Mouse (Mus musculus) retina, adult 2 months (tissue): ENCODE measurements around the gene Rbm45.

Source experiments
- DNase-seq: peaks from one replicate; pipeline ENCODE4 v3.0.0-alpha.2; 2012; ENCODE audit warnings: low read depth, low spot score

The Rbm45 gene

GRCm38 (mm10) chr2:76378646-76379045 is 8.9 kb downstream of the Rbm45 start:
- no peak for DNase-seq

GRCm38 (mm10) chr2:76386531-76386930 is 16.7 kb downstream of the Rbm45 start:
- DNase-seq = no peak

- DNase-seq = no peak
Observed at GRCm38 (mm10) chr2:76400178-76400577, 30.4 kb downstream of the Rbm45 start.

GRCm38 (mm10) chr2:76405596-76406150 is 35.9 kb downstream of the Rbm45 start:
- DNase-seq = no peak

GRCm38 (mm10) chr2:76406151-76406936 is 36.6 kb downstream of the Rbm45 start, which contains the start of gene Osbpl6:
TSS of gene Osbpl6 (plus strand) at chr2:76406508.
- DNase-seq = no peak

DNA sequence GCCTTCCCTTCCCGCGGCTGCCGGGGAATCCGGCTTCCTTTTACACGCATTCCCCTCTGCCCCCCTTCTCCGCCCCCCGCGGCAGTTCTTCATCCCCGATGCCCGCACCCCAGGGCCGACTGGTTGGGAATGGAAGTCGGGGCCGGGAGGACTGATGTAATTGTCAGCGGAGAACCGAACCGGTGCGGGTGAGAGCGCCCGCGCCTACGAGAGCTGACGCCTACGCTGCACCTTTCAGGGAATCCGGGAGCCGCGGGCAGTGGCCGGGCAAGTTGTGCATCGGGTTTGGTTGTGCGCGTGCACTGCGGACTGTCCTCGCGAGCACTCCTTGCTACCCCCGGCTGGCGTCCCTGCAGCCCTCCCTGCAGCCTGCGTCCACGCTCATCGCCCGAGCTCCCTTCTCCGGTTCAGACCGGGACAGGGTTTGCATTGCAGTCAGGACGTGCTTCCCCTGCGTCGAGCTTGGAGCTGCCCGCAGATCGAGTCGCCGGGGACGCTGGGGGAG is 37.2 kb downstream of the Rbm45 start:
- DNase-seq = no peak

- DNase-seq = no peak
Observed at GRCm38 (mm10) chr2:76409526-76409925, 39.7 kb downstream of the Rbm45 start.

GRCm38 (mm10) chr2:76409986-76410385 is 40.2 kb downstream of the Rbm45 start:
- no peak for DNase-seq

DNA sequence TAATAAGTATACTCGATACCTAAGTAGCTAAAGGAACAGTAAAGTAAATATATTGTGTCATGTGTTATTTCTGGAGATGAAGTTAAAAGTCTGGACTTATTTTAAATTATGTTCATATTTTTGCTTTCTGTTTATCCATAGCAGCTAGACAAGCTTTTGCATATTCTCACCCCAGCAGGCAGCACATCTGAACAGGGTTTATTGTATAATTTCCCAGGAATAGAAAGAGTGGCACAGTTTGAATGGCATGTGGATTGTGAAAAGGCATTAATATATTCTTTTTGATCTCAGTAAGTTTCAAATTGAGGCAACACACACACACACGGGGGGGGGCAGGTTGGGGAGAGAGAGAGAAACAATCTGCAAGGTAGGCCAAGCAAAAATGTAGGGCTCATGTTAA is 43.1 kb downstream of the Rbm45 start:
- no peak for DNase-seq

GRCm38 (mm10) chr2:76417446-76418141 is 47.8 kb downstream of the Rbm45 start:
- DNase-seq = no peak

DNA sequence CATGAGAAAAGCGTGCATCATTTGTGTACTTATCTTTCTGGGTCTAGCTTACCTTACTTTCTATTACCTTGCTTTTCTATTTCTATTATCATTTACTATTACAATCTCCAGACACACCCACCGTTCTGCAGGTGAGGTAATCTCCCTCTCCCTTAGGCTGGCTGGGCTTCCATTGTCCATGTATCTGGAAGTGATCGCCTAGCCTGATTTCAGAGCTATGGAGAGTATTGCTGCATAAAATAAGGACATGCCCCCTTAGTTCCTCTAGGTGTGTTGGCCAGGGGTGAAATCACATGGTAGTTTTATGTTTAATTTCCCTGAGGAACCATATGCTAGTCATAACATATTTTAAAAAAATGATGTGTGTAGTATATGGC is 48.3 kb downstream of the Rbm45 start:
- DNase-seq = no peak

DNA sequence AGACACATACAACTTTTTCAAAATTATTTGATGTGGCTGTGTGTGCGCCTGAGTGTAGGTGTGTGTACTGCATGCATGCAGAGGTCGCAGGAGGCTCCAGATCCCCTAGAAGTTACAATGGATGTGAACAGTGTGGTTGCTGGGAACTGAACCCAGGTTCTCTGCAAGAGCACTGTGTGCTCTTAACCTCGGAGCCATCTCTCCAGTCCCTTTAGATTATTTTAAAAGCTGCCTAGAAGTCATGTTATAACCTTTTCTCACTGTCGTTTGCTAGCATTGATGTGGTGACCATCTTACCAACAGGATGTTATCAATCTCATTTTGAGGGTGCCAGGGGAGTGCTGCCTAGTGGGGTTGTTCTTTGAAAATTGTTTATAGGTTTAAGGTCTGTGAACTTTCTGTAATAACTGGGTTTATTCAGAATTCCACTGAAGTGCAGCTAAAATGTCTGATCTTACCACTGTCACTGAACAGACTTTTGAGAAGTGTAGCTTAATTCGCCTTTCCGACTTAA is 51.7 kb downstream of the Rbm45 start:
- no peak for DNase-seq

- no peak for DNase-seq
Observed at GRCm38 (mm10) chr2:76426816-76427215, 57.0 kb downstream of the Rbm45 start.

DNA sequence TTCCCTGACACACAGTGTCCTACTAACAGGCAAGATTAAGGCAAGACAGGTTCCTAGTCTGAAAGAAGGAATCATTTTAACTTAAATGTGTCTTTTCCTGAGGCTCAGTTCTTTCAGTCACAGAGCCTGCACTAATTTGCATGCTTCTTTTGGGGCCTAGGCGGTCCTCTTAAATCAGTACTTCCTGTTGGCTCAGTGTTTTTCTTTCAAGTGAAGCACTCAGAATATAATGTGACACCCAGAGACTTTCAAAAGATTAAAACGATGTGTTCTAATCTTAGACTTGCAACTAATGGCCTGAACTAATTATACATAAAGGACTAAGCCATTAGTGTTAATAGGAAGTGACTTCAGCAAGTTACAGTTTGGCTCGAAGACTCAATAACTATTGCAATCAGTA is 59.5 kb downstream of the Rbm45 start:
- no peak for DNase-seq

DNA sequence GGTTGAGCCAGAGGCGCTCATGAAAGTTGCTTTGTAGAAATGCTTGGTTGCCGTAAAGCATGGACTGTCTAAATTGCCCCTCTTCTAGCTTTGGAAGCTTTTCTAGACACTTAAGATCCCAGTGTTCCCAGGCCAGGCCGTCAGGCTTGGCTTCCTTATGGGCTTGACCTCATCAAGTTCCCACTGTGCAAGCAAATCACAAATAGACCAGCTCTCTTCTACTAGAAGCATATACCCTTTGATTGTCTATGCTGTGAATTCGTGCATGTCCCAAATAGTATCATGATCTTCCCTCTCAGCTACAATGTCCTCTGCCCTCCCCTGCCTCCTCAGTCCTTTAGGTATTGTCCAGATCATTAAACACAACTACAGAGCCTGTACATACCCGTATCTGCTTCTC is 60.1 kb downstream of the Rbm45 start:
- no peak for DNase-seq

- no peak for DNase-seq
Observed at GRCm38 (mm10) chr2:76430539-76430938, 60.8 kb downstream of the Rbm45 start.
